Mouse (Mus musculus) CH12.LX (cell line): Measurements from ENCODE around the gene Tmem19. TPM values are rescaled to one million over a fixed set of nuclear protein-coding genes. Genes with fewer than 3 reads are reported as not detected.

Source experiments
- DNase-seq: peaks from one replicate; pipeline ENCODE4 v3.0.0-alpha.2; 2013; ENCODE audit errors: extremely low read depth
- H3K27ac ChIP-seq: 2 replicates; pipeline ENCODE4 v1.5.1; 2012; ENCODE audit warnings: low read depth, mild to moderate bottlenecking, control low read depth, moderate library complexity; ENCODE audit not compliant: insufficient read depth
- H3K27me3 ChIP-seq: replicated peaks from 2 replicates; pipeline ENCODE3; 2012; ENCODE audit warnings: inconsistent platforms
- H3K36me3 ChIP-seq, 2 experiments: replicated peaks in 1 of 2; 2 replicates each; pipeline versions ENCODE3 to v1.6.1; 2012; ENCODE audit warnings: inconsistent platforms in 1 of 2, low read length in 1 of 2, mild to moderate bottlenecking in 1 of 2, mixed read lengths in 1 of 2, moderate library complexity in 1 of 2; ENCODE audit not compliant: control insufficient read depth in 1 of 2, insufficient read depth in 1 of 2
- H3K4me1 ChIP-seq, 2 experiments: 2 replicates each; pipeline ENCODE4 v1.6.1; 2012; ENCODE audit warnings: inconsistent platforms in 1 of 2, moderate library complexity in 1 of 2; ENCODE audit not compliant: insufficient read depth in 2 of 2, control insufficient read depth in 1 of 2
- H3K4me2 ChIP-seq: 2 replicates; pipeline ENCODE4 v1.6.1; 2012; ENCODE audit warnings: low read depth, mild to moderate bottlenecking, control low read depth; ENCODE audit not compliant: poor library complexity, insufficient read depth, severe bottlenecking
- H3K4me3 ChIP-seq, 3 experiments: fragments of 150-350 bp in 1 of 3; sonication (generic) in 1 of 3; replicated peaks in 1 of 3; 2 replicates each; pipeline versions ENCODE3 to v1.5.1; 2011 to 2012; ENCODE audit warnings: low read depth in 2 of 3, low read length in 2 of 3, mild to moderate bottlenecking in 2 of 3, moderate library complexity in 2 of 3, control low read depth in 1 of 3, improper control_type of control experiment in 1 of 3, inconsistent platforms in 1 of 3, mixed read lengths in 1 of 3; ENCODE audit not compliant: poor library complexity in 1 of 3
- H3K79me2 ChIP-seq: replicated peaks from 2 replicates; pipeline ENCODE4 v1.6.1; 2012; ENCODE audit warnings: mild to moderate bottlenecking, moderate library complexity; ENCODE audit not compliant: control insufficient read depth, poor library complexity, insufficient read depth, severe bottlenecking; ENCODE audit errors: extremely low read depth
- H3K9ac ChIP-seq: 2 replicates; pipeline ENCODE4 v1.6.1; 2012; ENCODE audit warnings: low read depth, mild to moderate bottlenecking, control low read depth, moderate library complexity; ENCODE audit not compliant: insufficient read depth
- H3K9me3 ChIP-seq: replicated peaks from 2 replicates; pipeline ENCODE3; 2012; ENCODE audit warnings: low read length, inconsistent platforms, mixed read lengths
- BHLHE40 ChIP-seq: IDR thresholded peaks from 2 replicates; pipeline ENCODE4 v1.6.1; 2011; ENCODE audit warnings: mild to moderate bottlenecking, low read depth, low read length, improper control_type of control experiment
- ELF1 ChIP-seq: IDR thresholded peaks from 2 replicates; pipeline ENCODE4 v1.6.1; 2014; ENCODE audit warnings: low read depth, mild to moderate bottlenecking, inconsistent platforms, low read length, improper control_type of control experiment
- EP300 ChIP-seq: IDR thresholded peaks from 2 replicates; pipeline ENCODE4 v1.6.1; 2011; ENCODE audit warnings: low read length, improper control_type of control experiment
- ETS1 ChIP-seq: conservative IDR thresholded peaks from 2 replicates; pipeline ENCODE4 v1.6.1; 2012; ENCODE audit warnings: low read depth, mild to moderate bottlenecking, inconsistent platforms, low read length, improper control_type of control experiment, moderate library complexity
- GABPA ChIP-seq: IDR thresholded peaks from 2 replicates; pipeline ENCODE4 v1.6.1; 2012; ENCODE audit warnings: low read depth, low read length, improper control_type of control experiment, inconsistent platforms; ENCODE audit not compliant: insufficient replicate concordance
- HCFC1 ChIP-seq: IDR thresholded peaks from 2 replicates; pipeline ENCODE4 v1.6.1; 2012; ENCODE audit warnings: low read depth, mild to moderate bottlenecking, inconsistent platforms, low read length, improper control_type of control experiment
- IRF4 ChIP-seq: IDR thresholded peaks from 2 replicates; pipeline ENCODE4 v1.6.1; 2014; ENCODE audit warnings: low read depth, mild to moderate bottlenecking, inconsistent platforms, low read length, improper control_type of control experiment
- JUN ChIP-seq: IDR thresholded peaks from 2 replicates; pipeline ENCODE4 v1.6.1; 2011; ENCODE audit warnings: low read depth, mild to moderate bottlenecking, low read length, improper control_type of control experiment, moderate library complexity; ENCODE audit not compliant: insufficient read depth
- JUND ChIP-seq: conservative IDR thresholded peaks from 2 replicates; pipeline ENCODE4 v1.6.1; 2011; ENCODE audit warnings: low read depth, low read length, improper control_type of control experiment
- MAX ChIP-seq: IDR thresholded peaks from 2 replicates; pipeline ENCODE4 v1.6.1; 2011; ENCODE audit warnings: low read length, improper control_type of control experiment
- MEF2A ChIP-seq: IDR thresholded peaks from 2 replicates; pipeline ENCODE4 v1.6.1; 2014; ENCODE audit warnings: low read depth, mild to moderate bottlenecking, inconsistent platforms, low read length, improper control_type of control experiment, borderline replicate concordance
- MXI1 ChIP-seq: IDR thresholded peaks from 2 replicates; pipeline ENCODE4 v1.6.1; 2011; ENCODE audit warnings: mild to moderate bottlenecking, low read depth, low read length, improper control_type of control experiment
- NELFE ChIP-seq: IDR thresholded peaks from 2 replicates; pipeline ENCODE4 v1.6.1; 2011; ENCODE audit warnings: low read depth, low read length, improper control_type of control experiment
- NRF1 ChIP-seq: IDR thresholded peaks from 2 replicates; pipeline ENCODE4 v1.6.1; 2014; ENCODE audit warnings: low read depth, mild to moderate bottlenecking, inconsistent platforms, low read length, improper control_type of control experiment, moderate library complexity
- POLR2AphosphoS2 ChIP-seq: IDR thresholded peaks from 2 replicates; pipeline ENCODE4 v1.6.1; 2011; ENCODE audit warnings: low read depth, low read length, improper control_type of control experiment
- RCOR1 ChIP-seq: conservative IDR thresholded peaks from 2 replicates; pipeline ENCODE4 v1.6.1; 2012; ENCODE audit warnings: low read depth, mild to moderate bottlenecking, inconsistent platforms, low read length, improper control_type of control experiment
- SIN3A ChIP-seq: IDR thresholded peaks from 2 replicates; pipeline ENCODE4 v1.6.1; 2012; ENCODE audit warnings: low read length, improper control_type of control experiment, inconsistent platforms
- SMC3 ChIP-seq: IDR thresholded peaks from 2 replicates; pipeline ENCODE4 v1.6.1; 2011; ENCODE audit warnings: low read depth, low read length, improper control_type of control experiment
- TBP ChIP-seq: conservative IDR thresholded peaks from 2 replicates; pipeline ENCODE4 v1.6.1; 2011; ENCODE audit warnings: low read depth, low read length, improper control_type of control experiment
- USF1 ChIP-seq: IDR thresholded peaks from 2 replicates; pipeline ENCODE4 v1.6.1; 2014; ENCODE audit warnings: low read depth, mild to moderate bottlenecking, inconsistent platforms, low read length, improper control_type of control experiment
- ZMIZ1 ChIP-seq: IDR thresholded peaks from 2 replicates; pipeline ENCODE4 v1.6.1; 2012; ENCODE audit warnings: low read depth, mild to moderate bottlenecking, inconsistent platforms, low read length, improper control_type of control experiment
- ZNF384 ChIP-seq: IDR thresholded peaks from 2 replicates; pipeline ENCODE4 v1.6.1; 2012; ENCODE audit warnings: low read depth, low read length, improper control_type of control experiment, inconsistent platforms
- dilution Hi-C: fragments of 300-500 bp; cut with MboI; formaldehyde crosslinking; loops from 2 replicates; pipeline ENCODE4 v1.14.3; 2020; ENCODE audit warnings: low sequenced_read_pairs; ENCODE audit not compliant: extremely low pct_unique_long_range_greater_than_20kb, extremely low pct_ligation_motif_present
- in situ Hi-C: fragments of 300-500 bp; cut with MboI; formaldehyde crosslinking; loops from 3 replicates; pipeline ENCODE4 v1.14.3; 2019; ENCODE audit warnings: low sequenced_read_pairs, low pct_ligation_motif_present, low pct_unique_long_range_greater_than_20kb, mixed read lengths
- polyA plus RNA-seq: library from polyadenylated mRNA; unstranded; fragments of >175 nt; gene quantifications from 2 replicates; pipeline ENCODE4 v1.2.1, GENCODE M21; 2012; ENCODE audit warnings: low read depth; ENCODE audit not compliant: insufficient read length
- total RNA-seq, 2 experiments: library from RNA; depleted of rRNA; stranded (reverse); fragments of 300-350 nt in 1 of 2; fragments of >200 nt in 1 of 2; gene quantifications; 2 replicates each; pipeline ENCODE4 v1.2.3; 2012 to 2014

Gene Tmem19
- total and polyA plus RNA-seq, 3 experiments: 25.7 to 29.3 (median 26.0) TPM

DNA sequence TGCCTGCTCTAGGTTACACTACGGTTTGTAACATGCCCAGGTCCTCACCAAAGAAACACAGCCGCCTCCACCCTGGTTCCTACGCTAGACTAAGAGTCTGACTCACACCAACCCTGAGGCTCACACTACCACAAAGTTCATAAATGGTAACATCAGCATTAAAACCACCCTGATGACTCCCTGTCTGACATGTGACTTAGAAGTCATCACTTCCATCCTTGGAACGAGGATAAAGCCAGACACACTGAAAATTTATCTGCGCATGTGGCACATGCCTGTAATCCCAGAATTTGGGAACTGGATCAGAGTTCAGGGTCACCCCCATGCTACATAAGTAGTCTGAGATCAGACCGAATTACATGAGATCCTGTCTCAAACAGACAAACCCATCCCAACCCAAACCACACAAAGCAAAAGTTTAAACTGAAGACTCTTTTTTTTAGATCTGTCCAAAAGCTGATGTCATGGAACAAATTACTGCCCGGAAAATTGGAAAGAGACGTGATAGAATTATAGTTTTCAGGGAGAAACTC lies 29.8 kb downstream of the Tmem19 start (continued):
- TF ChIP-seq ELF1 (0 out of 2 replicates have a peak, but pooled peaks have one; percentile 19), EP300 (0 out of 2 replicates have a peak, but pooled peaks have one; percentile 5), ETS1 (no peak)

- no peak for DNase-seq
- in situ Hi-C loops (no loop called here), dilution Hi-C loops (no loop called here)
- H3K4me2 ChIP-seq: no peak overlapping the region
- H3K4me3 ChIP-seq: no peak overlapping the region
- H3K79me2 ChIP-seq: no peaks in the 10 kb centered on the region
- no peaks in the 10 kb centered on the region for H3K27me3 ChIP-seq
- no peak overlapping the region for H3K27ac ChIP-seq
- no peaks in the 10 kb centered on the region for H3K9me3 ChIP-seq
- H3K9ac ChIP-seq: no peak overlapping the region
- peak; percentile 94 for TF ChIP-seq ZNF384
- no peak for TF ChIP-seq MXI1
- no peaks in the 10 kb centered on the region for H3K36me3 ChIP-seq
- peaks cover 19 to 53% of the 10 kb centered on the region in 2 experiments for H3K4me1 ChIP-seq
Observed at GRCm38 (mm10) chr10:115329010-115329530, 33.2 kb downstream of the Tmem19 start.

- no peak overlapping the region for H3K4me3 ChIP-seq
- 0 out of 2 replicates have a peak, but pooled peaks have one; percentile 17 for TF ChIP-seq MEF2A
- no peak for TF ChIP-seq NELFE
- no peak for TF ChIP-seq SMC3
- TF ChIP-seq RCOR1: no peak
- TF ChIP-seq USF1: no peak
- TF ChIP-seq ZMIZ1: no peak
- peak; percentile 55 for TF ChIP-seq ETS1
- TF ChIP-seq GABPA: no peak
- TF ChIP-seq MAX: no peak
- no peak for TF ChIP-seq HCFC1
- peak; percentile 52; the same call in 1 of the 2 replicates for TF ChIP-seq EP300
- TF ChIP-seq JUND: no peak; the same call in 1 of the 2 replicates
- no peak for TF ChIP-seq JUN
- TF ChIP-seq POLR2AphosphoS2: no peak
- no peak for TF ChIP-seq NRF1
- 0 out of 2 replicates have a peak, but pooled peaks have one; percentile 18 for TF ChIP-seq TBP
- 0 out of 2 replicates have a peak, but pooled peaks have one; percentile 22 for TF ChIP-seq IRF4
- TF ChIP-seq BHLHE40: peak; percentile 36; the same call in 1 of the 2 replicates
- TF ChIP-seq SIN3A: no peak
- TF ChIP-seq, all 38 proteins: peak for 6
- dilution Hi-C loops: no loop called here
Observed at GRCm38 (mm10) chr10:115328514-115328913, 33.8 kb downstream of the Tmem19 start.

More at GRCm38 (mm10) chr10:115328514-115328913, 33.8 kb downstream of the Tmem19 start:
- H3K27ac ChIP-seq: peak overlapping the region; percentile 14; the same call in 1 of the 2 replicates
- peaks cover 17 to 47% of the 10 kb centered on the region in 2 experiments for H3K4me1 ChIP-seq
- peak; percentile 64 for DNase-seq
- H3K9ac ChIP-seq: no peak overlapping the region
- H3K79me2 ChIP-seq: no peaks in the 10 kb centered on the region
- no peaks in the 10 kb centered on the region for H3K27me3 ChIP-seq
- in situ Hi-C loops: no loop called here
- no peaks in the 10 kb centered on the region for H3K9me3 ChIP-seq
- H3K36me3 ChIP-seq: no peaks in the 10 kb centered on the region
- no peak overlapping the region for H3K4me2 ChIP-seq
